Mouse (Mus musculus): Measurements from ENCODE around the gene Cchcr1.

DNA sequence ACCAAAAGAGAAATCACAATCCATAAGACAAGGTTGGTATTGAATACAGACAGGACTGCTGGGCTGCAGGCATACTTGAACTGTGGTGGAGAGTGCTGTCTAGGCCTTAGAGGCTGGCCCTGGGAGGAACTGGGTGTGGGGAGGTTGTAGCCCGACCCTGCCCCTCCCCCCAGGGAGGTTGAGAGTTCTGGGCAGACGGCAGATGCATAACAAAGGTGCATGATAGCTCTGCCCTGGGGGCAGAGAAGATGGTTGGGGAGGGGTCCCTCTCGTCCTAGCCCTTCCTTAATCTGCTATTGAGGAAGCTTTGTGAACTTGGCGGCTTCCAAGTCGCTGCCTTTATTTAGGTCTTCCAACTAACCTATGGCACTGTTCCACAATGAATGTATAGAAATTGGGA, 13.1 kb upstream of the Cchcr1 start:
- TF ChIP-seq CTCF (IDR thresholded peaks at IDR 0.05; ENCODE audit: control insufficient read depth, insufficient read depth, low read length), result no peak
- no peak for TF ChIP-seq POLR2A (IDR thresholded peaks at IDR 0.05; ENCODE audit: borderline replicate concordance, control insufficient read depth, low read depth, low read length)

Data from bone marrow, adult 2 months (tissue).